Mouse (Mus musculus) spleen, adult 10 weeks (tissue): ENCODE measurements around the gene Apex1. TPM values are rescaled to one million over a fixed set of nuclear protein-coding genes. Genes with fewer than 3 reads are reported as not detected.

Experiments
- polyA plus RNA-seq: library from polyadenylated mRNA; stranded (reverse); fragments of 350-450 nt; fragmentation: Illumina TruSeq; extraction: RNeasy Lipid Tissue Mini Kit (QIAGEN cat#74804); gene quantifications from one replicate; pipeline ENCODE4 v1.2.3, GENCODE M21; 2015; ENCODE audit warnings: low replicate concordance; ENCODE audit not compliant: insufficient read depth

The Apex1 gene
- 60.1 TPM for polyA plus RNA-seq

GRCm38 (mm10) chr14:50924281-50925064 is at the start of gene Apex1, which contains the start of gene Osgep:
TSS of gene Apex1 (plus strand) at chr14:50924968.
TSS of gene Osgep (minus strand) at chr14:50924893.

GRCm38 (mm10) chr14:50897374-50897765 is 27.4 kb upstream of the Apex1 start, which contains the start of gene Klhl33:
TSS of gene Klhl33 (minus strand) at chr14:50897507.

GRCm38 (mm10) chr14:50930754-50931492 is 6.2 kb downstream of the Apex1 start, which contains the start of the genes Pip4p1 and Pnp:
TSS of gene Pip4p1 (minus strand) at chr14:50930856.
TSS of gene Pnp (plus strand) at chr14:50931082.

GRCm38 (mm10) chr14:50943932-50944667 is 19.3 kb downstream of the Apex1 start, which contains the start of gene Gm49342:
TSS of gene Gm49342 (plus strand) at chr14:50944517.

GRCm38 (mm10) chr14:50955942-50956508 is 31.3 kb downstream of the Apex1 start, which contains the start of gene Pnp2:
TSS of gene Pnp2 (plus strand) at chr14:50955992.

Other genes starting within 250 kb of the Apex1 start
- gene Olfr747, start 231.8 kb upstream of the Apex1 start, polyA plus RNA-seq, result not detected
- gene Olfr748, start 217.6 kb upstream of the Apex1 start, polyA plus RNA-seq, result not detected
- not detected for gene Olfr749, start 179.9 kb upstream of the Apex1 start, polyA plus RNA-seq
- gene Ttc5, start 139.4 kb upstream of the Apex1 start, polyA plus RNA-seq, result 70.2 TPM
- gene Ccnb1ip1, start 117.2 kb upstream of the Apex1 start, polyA plus RNA-seq, result not detected
- gene Parp2, start 117.1 kb upstream of the Apex1 start, polyA plus RNA-seq, result 122 TPM
- 58.6 TPM for gene Tep1, start 54.4 kb upstream of the Apex1 start, polyA plus RNA-seq
- 0.44 TPM for gene Klhl33, start 27.5 kb upstream of the Apex1 start, polyA plus RNA-seq
- 54.5 TPM for gene Osgep, start 75 bp upstream of the Apex1 start, polyA plus RNA-seq
- 134 TPM for gene Pip4p1, start 5.9 kb downstream of the Apex1 start, polyA plus RNA-seq
- gene Pnp, start 6.1 kb downstream of the Apex1 start, polyA plus RNA-seq, result 58.5 TPM
- gene Gm49342, start 19.5 kb downstream of the Apex1 start, polyA plus RNA-seq, result 76.0 TPM
- 4.6 TPM for gene Pnp2, start 31.0 kb downstream of the Apex1 start, polyA plus RNA-seq
- gene Rnase10, start 82.8 kb downstream of the Apex1 start, polyA plus RNA-seq, result 0.26 TPM
- gene Rnase9, start 116.9 kb downstream of the Apex1 start, polyA plus RNA-seq, result not detected
- gene Rnase11, start 125.2 kb downstream of the Apex1 start, polyA plus RNA-seq, result not detected
- gene Rnase12, start 132.7 kb downstream of the Apex1 start, polyA plus RNA-seq, result 4.4 TPM
- gene Olfr750, start 149.5 kb downstream of the Apex1 start, polyA plus RNA-seq, result not detected
- 32.5 TPM for gene Rnase4, start 166.1 kb downstream of the Apex1 start, polyA plus RNA-seq
- 5.4 TPM for gene Ang, start 166.2 kb downstream of the Apex1 start, polyA plus RNA-seq
- gene Eddm3b, start 189.5 kb downstream of the Apex1 start, polyA plus RNA-seq, result not detected
- 227 TPM for gene Rnase6, start 198.9 kb downstream of the Apex1 start, polyA plus RNA-seq
- gene Rnase1, start 221.8 kb downstream of the Apex1 start, polyA plus RNA-seq, result 7.4 TPM
- gene Rnase2b, start 237.3 kb downstream of the Apex1 start, polyA plus RNA-seq, result not detected